ENCODE assay signal across 8 mouse cellular contexts in genomic region chr11:58640272-58640867, GRCm38 (mm10). TPM values are rescaled to one million over a fixed set of nuclear protein-coding genes. Genes with fewer than 3 reads are reported as not detected.
DNase-seq lines count a peak whose midpoint lies in the region; ATAC-seq and TF ChIP-seq lines count a peak whose summit lies in the region.

Gene Trim58, plus strand, starts transcription at chr11:58640465.

- peak; percentile 4 to 20 for DNase-seq in cerebellum, adult 2 months
- DNase-seq in cerebellum, adult 9-10 months = no peak
- DNase-seq in spleen, adult 12 weeks (ENCODE audit: low spot score) = peak; percentile 72
- DNase-seq in spleen, adult 18-20 months = no peak
- DNase-seq in forelimb bud, embryonic 11.5 days (ENCODE audit: low read depth, low spot score) = peak; percentile 17
- DNase-seq in thymus, postnatal 14 days = no peak

- TF ChIP-seq CTCF in cerebellum, adult 2 months (IDR thresholded peaks at IDR 0.05; ENCODE audit: borderline replicate concordance, insufficient read depth, low read depth, low read length) = no peak

- no peaks in the 10 kb centered on the region; the same call in 1 of the 2 replicates for H3K27me3 ChIP-seq in cerebellum, adult 2 months (ENCODE audit: control insufficient read depth, insufficient read depth, low read length)
- H3K27me3 ChIP-seq in limb, embryonic 12.5 days = peaks cover 41% of the 10 kb centered on the region
- H3K27me3 ChIP-seq in neural tube, embryonic 14.5 days (ENCODE audit: control insufficient read depth, insufficient read depth, low read length) = peaks cover 4% of the 10 kb centered on the region

- H3K4me3 ChIP-seq in cerebellum, adult 2 months (replicated peaks; ENCODE audit: insufficient read depth, low read depth, low read length) = peak within 1 kb of the TSS; percentile 3
- peak within 1 kb of the TSS; percentile 42 for H3K4me3 ChIP-seq in limb, embryonic 12.5 days (replicated peaks)
- H3K4me3 ChIP-seq in neural tube, embryonic 14.5 days (ENCODE audit: low read depth, low read length) = peak within 1 kb of the TSS; percentile 37

- ATAC-seq in limb, embryonic 12.5 days (ENCODE audit: insufficient number of reproducible peaks, insufficient read depth, low FRiP score, low TSS enrichment, low read depth) = peak; percentile 66; the same call in 1 of the 2 replicates
- ATAC-seq in neural tube, embryonic 14.5 days (ENCODE audit: low read depth) = no peak

- TF ChIP-seq POLR2A in cerebellum, adult 2 months (IDR thresholded peaks at IDR 0.05; ENCODE audit: borderline replicate concordance, insufficient read depth, low read length) = no peak

- no peaks in the 10 kb centered on the region for H3K4me1 ChIP-seq in cerebellum, adult 2 months (ENCODE audit: control insufficient read depth, insufficient read depth, low read length)
- peaks cover 11% of the 10 kb centered on the region for H3K4me1 ChIP-seq in limb, embryonic 12.5 days (replicated peaks)
- H3K4me1 ChIP-seq in neural tube, embryonic 14.5 days (ENCODE audit: control insufficient read depth, insufficient read depth, low read length) = peaks cover 3% of the 10 kb centered on the region; the same call in 1 of the 2 replicates

- H3K27ac ChIP-seq in cerebellum, adult 2 months (ENCODE audit: insufficient read depth, low read length) = no peak within 1 kb of the TSS
- H3K27ac ChIP-seq in limb, embryonic 12.5 days = no peak within 1 kb of the TSS
- no peak within 1 kb of the TSS for H3K27ac ChIP-seq in neural tube, embryonic 14.5 days (ENCODE audit: low read depth, low read length)

- no peaks in the 10 kb centered on the region for H3K36me3 ChIP-seq in limb, embryonic 12.5 days
- H3K36me3 ChIP-seq in neural tube, embryonic 14.5 days (ENCODE audit: control insufficient read depth, insufficient read depth, low read length) = no peaks in the 10 kb centered on the region

- WGBS in cerebellum, adult 2 months = 1% methylated on average over 34 of the region's 34 CpGs
- 5% methylated on average over 34 of the region's 34 CpGs for WGBS in limb, embryonic 12.5 days
- 2% methylated on average over 34 of the region's 34 CpGs for WGBS in neural tube, embryonic 14.5 days

- H3K9ac ChIP-seq in limb, embryonic 12.5 days (replicated peaks) = peak within 1 kb of the TSS; percentile 48; the same call in 1 of the 2 replicates
- H3K9ac ChIP-seq in neural tube, embryonic 14.5 days (replicated peaks; ENCODE audit: low read depth, low read length) = peak within 1 kb of the TSS; percentile 53

- H3K9me3 ChIP-seq in limb, embryonic 12.5 days = no peaks in the 10 kb centered on the region
- H3K9me3 ChIP-seq in neural tube, embryonic 14.5 days (ENCODE audit: control insufficient read depth, low read length) = no peaks in the 10 kb centered on the region

- peak within 1 kb of the TSS; percentile 84 for H3K4me2 ChIP-seq in limb, embryonic 12.5 days
- H3K4me2 ChIP-seq in neural tube, embryonic 14.5 days (ENCODE audit: low read depth, low read length) = peak within 1 kb of the TSS; percentile 59

RNA-seq across cellular contexts. Expression of gene Trim58, which starts in this region (rescaled TPM):
- 0.28 and 0.29 TPM in 2 replicates for polyA plus RNA-seq in cerebellum, adult 2 months (2012; rRNA removed)
- 0.15 and 0.35 TPM in 2 replicates for polyA plus RNA-seq in limb, embryonic 12.5 days (2016; fragmentation: Nextera tagmentation; extraction: Ambion mirVana)
- polyA plus RNA-seq in neural tube, embryonic 14.5 days (2014; fragmentation: Nextera tagmentation; extraction: Ambion mirVana) = 0.15 and 0.21 TPM in 2 replicates

Comparison
In these comparisons a context has a peak if more than half of its experiments do, and no peak if none do; other contexts are left out.
1. DNase-seq: peak in spleen, adult 12 weeks (single experiment) and forelimb bud, embryonic 11.5 days (single experiment); none in cerebellum, adult 9-10 months (single experiment), spleen, adult 18-20 months (0 of 2) and thymus, postnatal 14 days (single experiment).
2. Peak in DNase-seq and H3K4me3 ChIP-seq in cerebellum, adult 2 months; RNA of the gene not detected or under 1 TPM.
3. Peak in ATAC-seq, H3K4me3 ChIP-seq, H3K9ac ChIP-seq and H3K4me2 ChIP-seq in limb, embryonic 12.5 days; RNA of the gene not detected or under 1 TPM.
4. Peak in every context shown above with its lines, with median percentiles within 50 percentile points of each other: H3K4me3 ChIP-seq.